In the genomic region with DNA sequence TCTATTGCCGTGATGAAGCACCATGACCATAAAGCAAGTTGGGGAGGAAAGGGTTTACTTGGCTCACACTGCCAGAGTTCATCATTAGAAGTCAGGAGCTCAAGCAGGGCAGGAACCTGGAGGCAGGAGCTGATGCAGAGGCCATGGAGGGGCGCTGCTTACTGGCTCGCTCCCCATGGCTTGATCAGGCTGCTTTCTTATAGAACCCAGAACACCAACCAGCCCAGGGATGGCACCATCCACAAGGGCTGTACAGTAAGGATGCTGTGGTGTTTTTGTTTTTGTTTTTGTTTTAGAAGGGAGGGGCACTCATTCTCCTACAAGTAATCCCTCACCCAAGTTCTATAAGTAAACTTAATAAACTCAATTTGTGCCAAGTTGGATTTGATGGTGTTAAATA, we compare ENCODE assay signal across 21 mouse cellular contexts. TPM values are rescaled to one million over a fixed set of nuclear protein-coding genes. Genes with fewer than 3 reads are reported as not detected.
DNase-seq lines count a peak whose midpoint lies in the region; ATAC-seq and TF ChIP-seq lines count a peak whose summit lies in the region.
"Had no signal": no experiment of that assay in that cellular context is flagged by ENCODE, and none has a peak within 500 bp of the region (broad histone marks: within the 10 kb centered on the region; RNA-seq: fewer than 3 reads in every experiment).

No protein-coding gene starts in this region.

- peak overlapping the region; percentile 75; the same call in 1 of the 2 replicates for H3K27ac ChIP-seq in heart, embryonic 10.5 days
- peak overlapping the region; percentile 9; the same call in 1 of the 2 replicates for H3K27ac ChIP-seq in lung, postnatal 0 days (ENCODE audit: low read length)
- H3K27ac ChIP-seq in embryonic fibroblast, embryonic 13.5 days (ENCODE audit: insufficient read depth, low read length): peak overlapping the region; percentile 99
- H3K27ac ChIP-seq: forebrain, embryonic 15.5 days; hindbrain, embryonic 10.5 days; hindbrain, embryonic 14.5 days had no signal

- no peak overlapping the region for H3K9ac ChIP-seq in lung, postnatal 0 days (replicated peaks; ENCODE audit: low read depth)
- H3K9ac ChIP-seq: forebrain, embryonic 15.5 days; heart, embryonic 15.5 days; hindbrain, embryonic 14.5 days had no signal

- no peaks in the 10 kb centered on the region for H3K9me3 ChIP-seq in heart, embryonic 10.5 days
- no peaks in the 10 kb centered on the region for H3K9me3 ChIP-seq in lung, postnatal 0 days (ENCODE audit: low read length)
- H3K9me3 ChIP-seq: embryonic facial prominence, embryonic 10.5 days; forebrain, embryonic 15.5 days; heart, embryonic 15.5 days; hindbrain, embryonic 10.5 days had no signal

- no peaks in the 10 kb centered on the region for H3K36me3 ChIP-seq in heart, embryonic 10.5 days
- no peaks in the 10 kb centered on the region for H3K36me3 ChIP-seq in lung, postnatal 0 days (ENCODE audit: insufficient read depth, low read length)
- H3K36me3 ChIP-seq: embryonic facial prominence, embryonic 10.5 days; forebrain, embryonic 15.5 days; heart, embryonic 15.5 days; hindbrain, embryonic 10.5 days had no signal

- peaks cover 22% of the 10 kb centered on the region for H3K4me1 ChIP-seq in heart, embryonic 10.5 days
- H3K4me1 ChIP-seq in lung, postnatal 0 days (ENCODE audit: insufficient read depth, low read depth, low read length): no peaks in the 10 kb centered on the region
- H3K4me1 ChIP-seq in embryonic fibroblast, embryonic 13.5 days (ENCODE audit: control insufficient read depth, insufficient read depth, low read length): peaks cover 5% of the 10 kb centered on the region; the same call in 1 of the 2 replicates

- TF ChIP-seq EP300 in lung, postnatal 0 days (IDR thresholded peaks at IDR 0.05): no peak

- intact Hi-C loops in heart, postnatal 25 days (cut with DNase I): no loop called here

- no peak overlapping the region for H3K4me3 ChIP-seq in heart, embryonic 10.5 days
- H3K4me3 ChIP-seq in lung, postnatal 0 days (ENCODE audit: low read depth, low read length): no peak overlapping the region
- no peak overlapping the region for H3K4me3 ChIP-seq in embryonic fibroblast, embryonic 13.5 days (ENCODE audit: insufficient read depth, low read length)
- H3K4me3 ChIP-seq: embryonic facial prominence, embryonic 10.5 days; erythroblast, embryonic 14.5 days; forebrain, embryonic 15.5 days; heart, embryonic 15.5 days; hindbrain, embryonic 10.5 days had no signal

- DNase-seq in heart, embryonic 10.5 days (ENCODE audit: low spot score): peak; percentile 33
- DNase-seq in heart, postnatal 25 days (ENCODE audit: low spot score): no peak
- DNase-seq in lung, postnatal 0 days (ENCODE audit: low spot score): no peak
- DNase-seq in lung, postnatal 10 days: no peak
- DNase-seq in yolk sac, embryonic 10.5 days (ENCODE audit: low spot score): no peak
- DNase-seq: adrenal gland, postnatal 10 days; cerebellum, adult 18-20 months; cerebellum, adult 9-11 months; cerebellum, postnatal 36 days; gastrocnemius, postnatal 10 days; heart, adult 18-20 months; heart, postnatal 14 days had no signal

- H3K4me2 ChIP-seq in lung, postnatal 0 days (replicated peaks; ENCODE audit: low read depth, low read length): no peak overlapping the region
- H3K4me2 ChIP-seq: forebrain, embryonic 15.5 days; heart, embryonic 11.5 days; heart, embryonic 15.5 days; hindbrain, embryonic 14.5 days had no signal

- no peak for TF ChIP-seq CTCF in lung, postnatal 0 days (IDR thresholded peaks at IDR 0.05)
- TF ChIP-seq CTCF in embryonic fibroblast, embryonic 13.5 days (IDR thresholded peaks at IDR 0.05; ENCODE audit: borderline replicate concordance, insufficient read depth, low read length): no peak

- TF ChIP-seq POLR2A in embryonic fibroblast, embryonic 13.5 days (IDR thresholded peaks at IDR 0.05; ENCODE audit: low read depth, low read length): no peak

- ATAC-seq in lung, postnatal 0 days: no peak
- ATAC-seq in inflammation-experienced regulatory T-cells, adult 6 months: no peak
- ATAC-seq: forebrain, embryonic 15.5 days had no signal

- H3K27me3 ChIP-seq in heart, embryonic 10.5 days (ENCODE audit: insufficient read depth, poor library complexity, severe bottlenecking): no peaks in the 10 kb centered on the region
- H3K27me3 ChIP-seq in lung, postnatal 0 days (replicated peaks; ENCODE audit: insufficient read depth, low read length): no peaks in the 10 kb centered on the region
- H3K27me3 ChIP-seq: forebrain, embryonic 15.5 days; heart, embryonic 15.5 days had no signal

- 87% methylated on average over 3 of the region's 3 CpGs for WGBS in heart, embryonic 10.5 days
- 88% methylated on average over 3 of the region's 3 CpGs for WGBS in lung, postnatal 0 days

RNA-seq across cellular contexts. Expression of a gene that starts 6.1 kb away (rescaled TPM):
- polyA plus RNA-seq in heart, embryonic 10.5 days (2016; fragmentation: Nextera tagmentation; extraction: Ambion mirVana): 56.4 and 59.3 TPM in 2 replicates
- total RNA-seq in heart, postnatal 25 days (2021): 10 to 100 TPM; 49.3 to 53.1 TPM
- 22.7 and 28.9 TPM in 2 replicates for polyA plus RNA-seq in lung, postnatal 0 days (2015; fragmentation: Nextera tagmentation; extraction: Ambion mirVana)
- polyA plus RNA-seq in embryonic fibroblast, embryonic 13.5 days (2011; ENCODE audit: insufficient read length, low read depth, missing spikeins): 122 and 229 TPM in 2 replicates
- 10 to 100 TPM; 42.1 to 88.6 (median 50.8) TPM for polyA plus RNA-seq in inflammation-experienced regulatory T-cells, adult 6 months (2017; shearing (Covaris generic))

RNA-seq across cellular contexts. Expression of a gene that starts 29.5 kb away (rescaled TPM):
- polyA plus RNA-seq in heart, embryonic 10.5 days (2016; fragmentation: Nextera tagmentation; extraction: Ambion mirVana): 10.5 and 14.9 TPM in 2 replicates
- 1 to 10 TPM; 7.4 to 7.5 TPM for total RNA-seq in heart, postnatal 25 days (2021)
- polyA plus RNA-seq in lung, postnatal 0 days (2015; fragmentation: Nextera tagmentation; extraction: Ambion mirVana): 16.7 and 17.2 TPM in 2 replicates
- polyA plus RNA-seq in embryonic fibroblast, embryonic 13.5 days (2011; ENCODE audit: insufficient read length, low read depth, missing spikeins): 26.1 and 28.9 TPM in 2 replicates
- 1 to 10 TPM; 1.8 to 3.5 (median 2.8) TPM for polyA plus RNA-seq in inflammation-experienced regulatory T-cells, adult 6 months (2017; shearing (Covaris generic))
- polyA plus RNA-seq: erythroblast, embryonic 14.5 days had no signal

Comparison
In these comparisons a context has a peak if more than half of its experiments do, and no peak if none do; other contexts are left out.
1. H3K27ac ChIP-seq: peak in every context shown above with its lines; median percentile 99 in embryonic fibroblast, embryonic 13.5 days; 75 in heart, embryonic 10.5 days; 9 in lung, postnatal 0 days.